Mouse (Mus musculus): Measurements from ENCODE around the gene Rbfox3. TPM values are rescaled to one million over a fixed set of nuclear protein-coding genes. Genes with fewer than 3 reads are reported as not detected.

Rbfox3 gene
- total and polyA plus RNA-seq, 3 experiments = not detected

- in situ Hi-C loops (cut with MboI; ENCODE audit: low pct_ligation_motif_present, low pct_unique_long_range_greater_than_20kb, low sequenced_read_pairs) (no loop called here), dilution Hi-C loops (cut with MboI; ENCODE audit: extremely low pct_ligation_motif_present, extremely low pct_unique_long_range_greater_than_20kb, low sequenced_read_pairs) (no loop called here)
- Histone ChIP-seq H3K27me3 (replicated peaks) (peaks cover 72% of the 10 kb centered on the region), H3K4me1 (ENCODE audit: control insufficient read depth in 1 of 2, insufficient read depth in 2 of 2) (no peaks in the 10 kb centered on the region), H3K36me3 (replicated peaks in 1 of 2; ENCODE audit: control insufficient read depth in 1 of 2, insufficient read depth in 1 of 2, low read length in 1 of 2) (no peaks in the 10 kb centered on the region), H3K9me3 (replicated peaks; ENCODE audit: low read length) (no peaks in the 10 kb centered on the region), H3K4me3 (replicated peaks in 1 of 3; ENCODE audit: low read depth in 2 of 3, low read length in 2 of 3, poor library complexity in 1 of 3) (no peak overlapping the region), H3K9ac (ENCODE audit: insufficient read depth, low read depth) (no peak overlapping the region), H3K27ac (ENCODE audit: insufficient read depth, low read depth) (no peak overlapping the region), H3K4me2 (ENCODE audit: insufficient read depth, low read depth, poor library complexity, severe bottlenecking) (no peak overlapping the region), H3K79me2 (replicated peaks; ENCODE audit: control insufficient read depth, extremely low read depth, insufficient read depth, poor library complexity, severe bottlenecking) (no peaks in the 10 kb centered on the region)
- no peak for DNase-seq (ENCODE audit: extremely low read depth)
- TF ChIP-seq PAX5 (IDR thresholded peaks at IDR 0.05; ENCODE audit: low read length) = no peak
- no peak for TF ChIP-seq UBTF (IDR thresholded peaks at IDR 0.05; ENCODE audit: low read depth, low read length)
- TF ChIP-seq EP300 (IDR thresholded peaks at IDR 0.05; ENCODE audit: low read length) = no peak
- no peak for TF ChIP-seq NRF1 (IDR thresholded peaks at IDR 0.05; ENCODE audit: low read depth, low read length)
These were observed 226.7 kb downstream of the Rbfox3 start for GRCm38 (mm10) chr11:118684665-118685064.

GRCm38 (mm10) chr11:118680699-118681098 is 230.7 kb downstream of the Rbfox3 start:
- H3K9me3 ChIP-seq (replicated peaks; ENCODE audit: low read length) = no peaks in the 10 kb centered on the region
- no peak overlapping the region for H3K27ac ChIP-seq (ENCODE audit: insufficient read depth, low read depth)
- H3K9ac ChIP-seq (ENCODE audit: insufficient read depth, low read depth) = no peak overlapping the region
- no peaks in the 10 kb centered on the region for H3K4me1 ChIP-seq (ENCODE audit: control insufficient read depth in 1 of 2, insufficient read depth in 2 of 2)
- no peaks in the 10 kb centered on the region for H3K36me3 ChIP-seq (replicated peaks in 1 of 2; ENCODE audit: control insufficient read depth in 1 of 2, insufficient read depth in 1 of 2, low read length in 1 of 2)
- H3K79me2 ChIP-seq (replicated peaks; ENCODE audit: control insufficient read depth, extremely low read depth, insufficient read depth, poor library complexity, severe bottlenecking) = no peaks in the 10 kb centered on the region
- dilution Hi-C loops (cut with MboI; ENCODE audit: extremely low pct_ligation_motif_present, extremely low pct_unique_long_range_greater_than_20kb, low sequenced_read_pairs) = no loop called here
- no peak for DNase-seq (ENCODE audit: extremely low read depth)
- H3K4me2 ChIP-seq (ENCODE audit: insufficient read depth, low read depth, poor library complexity, severe bottlenecking) = no peak overlapping the region
- in situ Hi-C loops (cut with MboI; ENCODE audit: low pct_ligation_motif_present, low pct_unique_long_range_greater_than_20kb, low sequenced_read_pairs) = no loop called here
- H3K27me3 ChIP-seq (replicated peaks) = peaks cover 81% of the 10 kb centered on the region
- no peak overlapping the region for H3K4me3 ChIP-seq (replicated peaks in 1 of 3; ENCODE audit: low read depth in 2 of 3, low read length in 2 of 3, poor library complexity in 1 of 3)
- no peak for TF ChIP-seq KAT2A (IDR thresholded peaks at IDR 0.05; ENCODE audit: insufficient replicate concordance, low read length)
- TF ChIP-seq TBP (conservative IDR thresholded peaks at IDR 0.05; ENCODE audit: low read depth, low read length) = no peak
- no peak for TF ChIP-seq POLR2A (IDR thresholded peaks at IDR 0.05; ENCODE audit: low read depth, low read length)
- no peak for TF ChIP-seq E2F4 (IDR thresholded peaks at IDR 0.05; ENCODE audit: insufficient replicate concordance, low read depth, low read length)
- no peak for TF ChIP-seq IRF4 (IDR thresholded peaks at IDR 0.05; ENCODE audit: low read depth, low read length)
- TF ChIP-seq MYC (IDR thresholded peaks at IDR 0.05; ENCODE audit: low read depth, low read length) = no peak
- no peak for TF ChIP-seq UBTF (IDR thresholded peaks at IDR 0.05; ENCODE audit: low read depth, low read length)
- no peak for TF ChIP-seq RCOR1 (conservative IDR thresholded peaks at IDR 0.05; ENCODE audit: low read depth, low read length)
- no peak for TF ChIP-seq ZKSCAN1 (IDR thresholded peaks at IDR 0.05; ENCODE audit: borderline replicate concordance, low read depth, low read length)
- no peak for TF ChIP-seq ZNF384 (IDR thresholded peaks at IDR 0.05; ENCODE audit: low read depth, low read length)
- TF ChIP-seq CHD1 (IDR thresholded peaks at IDR 0.05; ENCODE audit: low read depth, low read length) = no peak
- TF ChIP-seq EP300 (IDR thresholded peaks at IDR 0.05; ENCODE audit: low read length) = no peak
- TF ChIP-seq SIN3A (IDR thresholded peaks at IDR 0.05; ENCODE audit: low read length) = no peak

Data from CH12.LX (cell line).